Mouse (Mus musculus) MEL-GATA-1-ER (cell line): ENCODE data around the gene Tmem189.

Experiments used
- DNase-seq: peaks from one replicate; pipeline ENCODE4 v3.0.0-alpha.2; 2012; ENCODE audit warnings: low read depth; ENCODE audit errors: extremely low read depth

The Tmem189 gene

DNA sequence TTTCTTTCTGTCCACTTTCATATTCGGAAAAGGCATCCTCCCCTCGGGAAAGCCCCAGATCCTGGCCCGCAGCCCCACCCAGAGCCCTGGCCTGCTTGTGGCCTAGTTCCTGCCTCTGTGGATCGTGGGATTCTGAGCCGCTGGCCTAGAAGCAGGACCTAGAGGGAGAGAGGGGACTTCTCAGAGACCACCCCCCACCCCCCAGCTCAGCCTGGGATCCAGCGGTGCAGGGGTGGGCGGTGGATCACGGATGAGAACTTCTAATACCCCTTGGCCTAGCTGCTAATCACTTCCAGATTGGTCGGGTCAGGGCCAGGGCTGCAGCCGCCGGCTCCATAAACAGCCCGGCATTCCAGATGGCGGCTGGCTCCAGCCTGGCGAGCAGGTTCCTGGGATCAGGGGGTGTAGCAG, 93.9 kb downstream of the Tmem189 start:
- DNase-seq: no peak

DNA sequence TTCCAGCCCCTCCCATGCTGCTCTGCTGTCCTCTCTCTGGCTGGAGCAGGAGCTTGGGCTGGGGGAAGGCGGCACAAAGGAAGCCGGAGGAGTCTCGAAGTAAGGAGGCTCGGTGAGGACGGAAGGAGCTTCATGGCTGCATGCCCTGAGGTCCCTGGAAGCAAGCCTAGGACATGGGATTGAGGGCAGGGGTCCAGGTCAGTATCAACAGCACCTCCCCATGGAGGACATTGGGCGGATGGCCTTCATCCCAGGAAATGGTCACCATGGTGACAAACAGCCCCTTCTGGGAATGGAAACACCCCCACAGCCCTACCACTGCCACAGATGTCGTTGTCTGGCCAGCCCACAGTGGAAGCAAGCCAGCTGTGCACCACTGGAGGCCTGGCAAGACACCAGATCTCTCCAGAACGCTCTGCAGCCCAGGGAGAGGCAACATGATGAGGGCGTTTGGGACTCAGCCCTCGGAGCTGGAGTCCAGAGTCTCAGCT, 95.1 kb downstream of the Tmem189 start:
- no peak for DNase-seq

DNA sequence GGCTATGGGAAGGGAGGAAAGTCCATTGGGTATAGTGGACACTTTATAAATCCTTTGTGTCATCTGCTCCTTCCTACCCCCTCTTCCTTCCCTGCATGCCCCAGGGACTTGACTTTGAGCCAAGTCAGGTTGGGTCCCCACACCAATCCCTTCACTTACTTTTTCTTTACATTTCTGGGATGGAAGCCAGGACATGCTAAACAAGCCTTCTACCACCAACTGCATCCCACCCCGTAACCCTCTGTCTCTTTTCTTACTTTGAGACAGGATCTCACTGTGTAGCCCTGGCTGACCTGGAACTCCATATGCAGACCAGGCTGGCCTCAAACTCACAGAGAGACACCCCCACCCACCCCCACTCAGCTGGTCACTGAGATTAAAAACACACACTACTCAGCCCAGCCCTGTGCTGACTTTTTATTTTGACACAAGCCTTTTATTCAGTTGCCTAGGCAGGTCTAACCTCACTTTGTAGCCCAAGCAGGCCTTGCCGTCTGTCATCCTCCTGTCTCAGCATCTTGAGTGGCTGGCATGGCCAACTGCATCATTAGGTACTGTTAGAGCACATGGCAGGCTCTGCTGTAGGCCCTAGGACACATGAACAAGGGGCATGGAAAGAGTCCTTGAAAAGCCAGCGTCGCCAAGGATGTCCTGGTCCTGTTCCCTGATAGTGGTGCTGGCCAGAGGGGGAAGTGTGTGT, 95.9 kb downstream of the Tmem189 start:
- DNase-seq: no peak
